Mouse (Mus musculus) midbrain, embryonic 13.5 days (tissue): ENCODE results near the gene Tcp11. TPM values are rescaled to one million over a fixed set of nuclear protein-coding genes. Genes with fewer than 3 reads are reported as not detected.

Experiments used
- ATAC-seq: fragments of 200-750 bp; cut with Nextera tagmentation; 2 replicates; pipeline ENCODE4 v1.8.0; 2017; ENCODE audit warnings: mild to moderate bottlenecking, moderate TSS enrichment, moderate library complexity
- H3K27ac ChIP-seq: fragments of 300-500 bp; sonication (generic); 2 replicates; pipeline ENCODE4 v1.5.1; 2015; ENCODE audit warnings: inconsistent platforms, mild to moderate bottlenecking, moderate library complexity
- H3K27me3 ChIP-seq: fragments of 300-500 bp; sonication (generic); 2 replicates; pipeline ENCODE4 v1.6.1; 2015; ENCODE audit warnings: mild to moderate bottlenecking, inconsistent platforms
- H3K36me3 ChIP-seq: fragments of 300-500 bp; sonication (generic); 2 replicates; pipeline ENCODE4 v1.6.1; 2015; ENCODE audit warnings: mild to moderate bottlenecking, inconsistent platforms
- H3K4me1 ChIP-seq: fragments of 300-500 bp; sonication (generic); replicated peaks from 2 replicates; pipeline ENCODE4 v1.6.1; 2015; ENCODE audit warnings: inconsistent platforms
- H3K4me2 ChIP-seq: fragments of 300-500 bp; sonication (generic); replicated peaks from 2 replicates; pipeline ENCODE4 v1.6.1; 2015; ENCODE audit warnings: moderate library complexity, mild to moderate bottlenecking, inconsistent platforms
- H3K4me3 ChIP-seq: fragments of 300-500 bp; sonication (generic); replicated peaks from 2 replicates; pipeline ENCODE4 v1.5.1; 2015; ENCODE audit warnings: mild to moderate bottlenecking, inconsistent platforms
- H3K9ac ChIP-seq: fragments of 300-500 bp; sonication (generic); replicated peaks from 2 replicates; pipeline ENCODE4 v1.6.1; 2015; ENCODE audit warnings: mild to moderate bottlenecking, inconsistent platforms
- H3K9me3 ChIP-seq: fragments of 300-500 bp; sonication (generic); 2 replicates; pipeline ENCODE4 v1.6.1; 2016; ENCODE audit warnings: mild to moderate bottlenecking, inconsistent platforms
- WGBS: fragments of 180-500 bp; shearing (Covaris S2); methylation state at CpG from one replicate; pipeline ENCODE4 v1.1.7; 2015; 5-methylcytosine and 5-hydroxymethylcytosine counted together
- polyA plus RNA-seq: library from polyadenylated mRNA; unstranded; fragments of >200 nt; fragmentation: Nextera tagmentation; extraction: Ambion mirVana; gene quantifications from 2 replicates; pipeline ENCODE4 v1.2.1, GENCODE M21; 2015

Gene Tcp11
- polyA plus RNA-seq, 1 experiment from 2014 or later = 2.0 TPM

DNA sequence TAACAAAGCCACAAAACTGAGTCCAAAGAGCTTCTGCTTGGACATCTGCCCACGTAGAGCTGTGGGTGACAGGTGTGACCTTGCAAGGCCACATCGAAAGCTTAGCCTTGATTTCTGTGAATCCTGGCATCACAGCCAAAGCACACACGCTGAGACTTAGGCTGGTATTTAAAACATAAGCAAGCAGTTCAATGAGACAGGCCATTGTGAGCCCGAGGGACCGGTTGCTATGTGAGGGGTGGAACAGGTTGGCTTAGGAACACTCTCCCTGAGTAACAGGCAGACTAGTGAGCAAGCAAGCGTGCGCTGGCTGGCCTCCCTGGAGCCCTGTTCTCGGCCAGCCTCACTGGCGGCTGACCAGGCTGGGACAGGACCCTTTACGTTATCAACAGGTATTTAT lies 58.5 kb downstream of the Tcp11 start:
- H3K9ac ChIP-seq = 0 out of 2 replicates have a peak overlapping the region, but pooled peaks have one; percentile 17
- ATAC-seq = no peak
- H3K9me3 ChIP-seq = no peaks in the 10 kb centered on the region
- H3K27ac ChIP-seq = 0 out of 2 replicates have a peak overlapping the region, but pooled peaks have one; percentile 5
- H3K4me1 ChIP-seq = peaks cover 69% of the 10 kb centered on the region
- H3K4me3 ChIP-seq = no peak overlapping the region
- no peak overlapping the region for H3K4me2 ChIP-seq
- H3K27me3 ChIP-seq = no peaks in the 10 kb centered on the region
- H3K36me3 ChIP-seq = no peaks in the 10 kb centered on the region
- WGBS = 59% methylated on average over 10 of the region's 10 CpGs

DNA sequence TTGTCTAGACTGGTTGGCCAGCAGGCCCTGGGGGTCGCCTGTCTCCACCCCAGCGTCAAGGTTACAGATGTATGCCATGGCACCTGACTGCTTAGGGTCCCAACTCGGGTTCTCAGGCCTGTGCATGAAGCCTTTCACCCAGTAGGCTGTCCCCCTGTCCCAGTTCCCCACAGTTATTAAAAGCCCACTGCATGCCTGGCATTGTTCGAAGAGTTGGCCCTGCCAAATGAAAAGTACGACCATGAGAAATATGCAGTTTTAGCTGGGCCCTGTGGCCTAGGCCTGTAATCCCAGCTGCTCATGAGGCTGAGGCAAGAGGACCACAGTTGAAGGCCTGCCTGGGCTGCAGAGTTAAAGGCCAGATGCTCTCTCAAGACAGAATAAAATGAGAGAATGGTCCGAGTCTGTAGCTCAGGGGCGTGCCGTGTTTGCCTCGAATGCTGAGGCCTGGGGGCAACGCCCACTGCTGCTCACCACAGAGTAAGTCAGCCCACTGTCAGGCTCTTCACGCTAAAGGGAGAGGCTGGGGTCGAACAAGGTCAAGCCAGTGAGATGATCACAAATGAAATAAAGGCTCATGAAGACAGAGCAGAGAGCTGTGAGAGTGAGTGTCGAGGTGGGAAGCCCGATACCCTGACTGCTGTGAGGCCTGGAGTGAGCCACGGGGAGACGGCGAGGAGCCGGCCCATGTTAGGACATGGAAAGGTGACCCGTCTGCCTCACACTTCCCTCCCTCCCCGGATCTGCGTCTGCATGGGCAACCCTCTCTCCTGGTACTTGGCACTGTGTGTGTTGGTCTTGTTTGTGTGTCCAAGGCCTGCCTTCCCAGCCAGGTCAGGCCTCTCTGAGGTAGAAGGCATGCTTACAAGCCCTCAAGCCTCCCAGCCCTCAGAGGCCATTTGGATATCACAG lies 60.4 kb downstream of the Tcp11 start:
- Histone ChIP-seq H3K4me1 (peaks cover 71% of the 10 kb centered on the region), H3K4me3 (no peak overlapping the region), H3K36me3 (no peaks in the 10 kb centered on the region), H3K9ac (0 out of 2 replicates have a peak overlapping the region, but pooled peaks have one; percentile 24), H3K9me3 (no peaks in the 10 kb centered on the region), H3K27ac (0 out of 2 replicates have a peak overlapping the region, but pooled peaks have one; percentile 15), H3K4me2 (no peak overlapping the region), H3K27me3 (no peaks in the 10 kb centered on the region)
- no peak for ATAC-seq
- WGBS = 80% methylated on average over 21 of the region's 21 CpGs

- 0 out of 2 replicates have a peak overlapping the region, but pooled peaks have one; percentile 29 for H3K9ac ChIP-seq
- H3K27me3 ChIP-seq = no peaks in the 10 kb centered on the region
- peak overlapping the region; percentile 45 for H3K27ac ChIP-seq
- H3K4me1 ChIP-seq = peaks cover 73% of the 10 kb centered on the region
- H3K9me3 ChIP-seq = no peaks in the 10 kb centered on the region
- peak; percentile 16; the same call in 1 of the 2 replicates for ATAC-seq
- WGBS = 33% methylated on average over 11 of the region's 11 CpGs
- H3K4me2 ChIP-seq = no peak overlapping the region
- H3K36me3 ChIP-seq = no peaks in the 10 kb centered on the region
- no peak overlapping the region for H3K4me3 ChIP-seq
These were observed 61.7 kb downstream of the Tcp11 start for GRCm38 (mm10) chr17:28018776-28019175.

DNA sequence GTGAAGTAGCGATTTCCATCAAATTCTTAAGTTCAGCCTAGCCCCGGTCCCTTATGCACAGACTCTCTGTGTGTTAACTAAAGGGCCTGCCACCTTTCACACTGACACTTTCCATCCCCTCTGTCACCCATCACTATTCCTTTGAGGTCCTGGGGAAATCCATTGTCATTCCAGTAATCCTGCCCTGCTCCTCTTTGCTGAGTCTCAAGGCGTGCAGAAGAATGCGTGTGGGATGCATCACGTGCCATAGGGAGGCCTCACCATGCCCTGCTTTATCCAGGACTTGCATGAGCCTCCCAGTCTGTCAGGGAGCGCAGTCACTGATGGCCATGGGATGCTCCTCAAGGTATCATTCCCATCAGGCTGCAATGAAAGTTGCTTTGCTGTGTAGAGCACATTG lies 62.1 kb downstream of the Tcp11 start:
- no peak; the same call in 1 of the 2 replicates for ATAC-seq
- H3K4me2 ChIP-seq = no peak overlapping the region
- H3K27ac ChIP-seq = peak overlapping the region; percentile 19
- H3K4me3 ChIP-seq = no peak overlapping the region
- H3K4me1 ChIP-seq = peaks cover 77% of the 10 kb centered on the region
- no peaks in the 10 kb centered on the region for H3K27me3 ChIP-seq
- no peak overlapping the region for H3K9ac ChIP-seq
- H3K9me3 ChIP-seq = no peaks in the 10 kb centered on the region
- WGBS = 23% methylated on average over 6 of the region's 6 CpGs
- H3K36me3 ChIP-seq = no peaks in the 10 kb centered on the region

Other genes starting within 250 kb of the Tcp11 start
- 304 and 309 TPM in 2 replicates for gene Snrpc, start 242.5 kb downstream of the Tcp11 start, polyA plus RNA-seq
- gene Uhrf1bp1, start 224.2 kb downstream of the Tcp11 start, polyA plus RNA-seq = 6.6 and 7.3 TPM in 2 replicates
- 67.3 and 70.5 TPM in 2 replicates for gene Anks1, start 171.3 kb downstream of the Tcp11 start, polyA plus RNA-seq
- gene Taf11, start 170.8 kb downstream of the Tcp11 start, polyA plus RNA-seq = 86.0 and 87.8 TPM in 2 replicates
- gene Scube3, start 61.5 kb upstream of the Tcp11 start, polyA plus RNA-seq = 5.6 and 6.1 TPM in 2 replicates
- 44.2 and 45.6 TPM in 2 replicates for gene Zfp523, start 96.5 kb upstream of the Tcp11 start, polyA plus RNA-seq
- 4.5 and 5.6 TPM in 2 replicates for gene Def6, start 127.1 kb upstream of the Tcp11 start, polyA plus RNA-seq
- gene Ppard, start 152.1 kb upstream of the Tcp11 start, polyA plus RNA-seq = 0.84 and 1.4 TPM in 2 replicates
- gene Fance, start 232.9 kb upstream of the Tcp11 start, polyA plus RNA-seq = 20.2 and 26.9 TPM in 2 replicates
- 382 and 387 TPM in 2 replicates for gene Rpl10a, start 247.8 kb upstream of the Tcp11 start, polyA plus RNA-seq